Mouse (Mus musculus): ENCODE measurements around the gene Phospho1. TPM values are rescaled to one million over a fixed set of nuclear protein-coding genes. Genes with fewer than 3 reads are reported as not detected.

Phospho1 gene
- not detected for total RNA-seq (2023)

GRCm38 (mm10) chr11:95824071-95824876, at the start of gene Phospho1:
Gene Phospho1, plus strand, starts transcription at chr11:95824499.

GRCm38 (mm10) chr11:95837059-95837458, 12.8 kb downstream of the Phospho1 start, which contains the start of gene Gngt2:
Gene Gngt2, plus strand, starts transcription at chr11:95837216.

GRCm38 (mm10) chr11:95842074-95842681, 17.9 kb downstream of the Phospho1 start, which contains the start of gene Abi3:
Gene Abi3, minus strand, starts transcription at chr11:95842476.

Other genes with a start within 250 kb of the Phospho1 start
- 1 to 10 TPM; 6.9 to 8.7 TPM for gene Ngfr, start 236.8 kb upstream of the Phospho1 start, total RNA-seq (2023)
- gene Phb, start 157.5 kb upstream of the Phospho1 start, total RNA-seq (2023), result 10 to 100 TPM; 53.9 to 63.9 TPM
- gene Zfp652, start 111.8 kb upstream of the Phospho1 start, total RNA-seq (2023), result 10 to 100 TPM; 68.4 to 75.1 TPM
- 1 to 10 TPM; 4.0 to 4.8 TPM for gene B130006D01Rik, start 100.9 kb upstream of the Phospho1 start, total RNA-seq (2023)
- 10 to 100 TPM; 52.4 to 62.8 TPM for gene Gngt2, start 12.7 kb downstream of the Phospho1 start, total RNA-seq (2023)
- 100 to 1,000 TPM in 1 of 2 experiments, 10 to 100 TPM in 1; 98.9 to 106 TPM for gene Abi3, start 18.0 kb downstream of the Phospho1 start, total RNA-seq (2023)
- under 1 TPM; 0.41 to 0.42 TPM for gene B4galnt2, start 90.4 kb downstream of the Phospho1 start, total RNA-seq (2023)
- gene Igf2bp1, start 181.4 kb downstream of the Phospho1 start, total RNA-seq (2023), result not detected
- not detected for gene Gip, start 200.0 kb downstream of the Phospho1 start, total RNA-seq (2023)
- gene Snf8, start 210.4 kb downstream of the Phospho1 start, total RNA-seq (2023), result 10 to 100 TPM; 63.4 to 63.6 TPM
- gene Ube2z, start 240.9 kb downstream of the Phospho1 start, total RNA-seq (2023), result 10 to 100 TPM; 51.4 to 52.6 TPM